Mouse (Mus musculus) gastrocnemius, postnatal 25 days (tissue): ENCODE measurements around the gene 6030468B19Rik. TPM values are rescaled to one million over a fixed set of nuclear protein-coding genes. Genes with fewer than 3 reads are reported as not detected.
"Not testable (repeated sequence)": the region's sequence is repeated elsewhere in the genome, so short reads cannot be mapped to it uniquely, and the experiment has no call there.

Source experiments
- DNase-seq: peaks from one replicate; pipeline ENCODE4 v3.0.0; 2022
- total RNA-seq, 2 experiments: library from RNA; stranded (reverse); gene quantifications; 1 replicate in 1 of 2; 2 replicates in 1 of 2; pipeline ENCODE4 v1.2.3; 2021

6030468B19Rik gene
- total RNA-seq, 2 experiments from 2014 or later, result not detected

- DNase-seq, result peak; percentile 77
Observed at GRCm38 (mm10) chr11:117779434-117780198, 17.8 kb upstream of the 6030468B19Rik start.

GRCm38 (mm10) chr11:117780199-117780515, 17.3 kb upstream of the 6030468B19Rik start:
- DNase-seq, result no peak

GRCm38 (mm10) chr11:117780582-117781111, 16.8 kb upstream of the 6030468B19Rik start:
- peak; percentile 84 for DNase-seq

GRCm38 (mm10) chr11:117781199-117781821, 16.1 kb upstream of the 6030468B19Rik start:
- DNase-seq, result peak; percentile 64

GRCm38 (mm10) chr11:117781993-117782704, 15.3 kb upstream of the 6030468B19Rik start, which contains the start of the genes Tmc8 and Tmc6:
Tmc8 (plus strand) TSS chr11:117782076.
Tmc6 (minus strand) TSS chr11:117782198.
- DNase-seq, result peak; percentile 78

- DNase-seq, result no peak
Observed at GRCm38 (mm10) chr11:117782705-117783034, 14.8 kb upstream of the 6030468B19Rik start.

GRCm38 (mm10) chr11:117783089-117783488, 14.4 kb upstream of the 6030468B19Rik start:
- DNase-seq, result no peak

- no peak for DNase-seq
Observed at GRCm38 (mm10) chr11:117783683-117784309, 13.7 kb upstream of the 6030468B19Rik start.

GRCm38 (mm10) chr11:117786294-117786693, 11.2 kb upstream of the 6030468B19Rik start:
- no peak for DNase-seq

- not testable (repeated sequence) for DNase-seq
Observed at GRCm38 (mm10) chr11:117788481-117788880, 9.0 kb upstream of the 6030468B19Rik start.

GRCm38 (mm10) chr11:117790286-117790685, 7.2 kb upstream of the 6030468B19Rik start:
- DNase-seq, result peak; percentile 66

GRCm38 (mm10) chr11:117790703-117791440, 6.6 kb upstream of the 6030468B19Rik start:
- DNase-seq, result no peak

- no peak for DNase-seq
Observed at GRCm38 (mm10) chr11:117791441-117791761, 6.1 kb upstream of the 6030468B19Rik start.

- DNase-seq, result no peak
Observed at GRCm38 (mm10) chr11:117792281-117792888, 5.1 kb upstream of the 6030468B19Rik start.

GRCm38 (mm10) chr11:117794035-117794551, 3.4 kb upstream of the 6030468B19Rik start:
- no peak for DNase-seq

- DNase-seq, result no peak
Observed at GRCm38 (mm10) chr11:117796954-117797353, 506 bp upstream of the 6030468B19Rik start.

GRCm38 (mm10) chr11:117798160-117798541, 691 bp downstream of the 6030468B19Rik start:
- no peak for DNase-seq

- DNase-seq, result no peak
Observed at GRCm38 (mm10) chr11:117799174-117799573, 1.7 kb downstream of the 6030468B19Rik start.

- no peak for DNase-seq
Observed at GRCm38 (mm10) chr11:117800038-117800437, 2.6 kb downstream of the 6030468B19Rik start.

- DNase-seq, result no peak
Observed at GRCm38 (mm10) chr11:117801650-117802049, 4.2 kb downstream of the 6030468B19Rik start.

GRCm38 (mm10) chr11:117803166-117803688, 5.8 kb downstream of the 6030468B19Rik start:
- DNase-seq, result no peak
